Mouse (Mus musculus) layer of hippocampus, postnatal 10 days (tissue): Measurements from ENCODE around the gene Gjb3. TPM values are rescaled to one million over a fixed set of nuclear protein-coding genes. Genes with fewer than 3 reads are reported as not detected.

Experiments used
- DNase-seq, 2 experiments: peaks; one replicate each; pipeline ENCODE4 v3.0.0; 2021; ENCODE audit warnings: low spot score in 2 of 2
- total RNA-seq, 2 experiments: library from RNA; stranded (reverse); gene quantifications; 2 replicates each; pipeline ENCODE4 v1.2.3; 2021

Gene Gjb3
- total RNA-seq, 2 experiments from 2014 or later = 0.64 to 0.80 TPM

GRCm38 (mm10) chr4:127337668-127338067, 7.0 kb upstream of the Gjb3 start:
- no peak for DNase-seq

- DNase-seq = no peak
Measured at GRCm38 (mm10) chr4:127334870-127335504, 4.3 kb upstream of the Gjb3 start.

GRCm38 (mm10) chr4:127331171-127331570, 527 bp upstream of the Gjb3 start:
- DNase-seq = no peak

GRCm38 (mm10) chr4:127329751-127330150, 893 bp downstream of the Gjb3 start:
- no peak for DNase-seq

GRCm38 (mm10) chr4:127329046-127329445, 1.6 kb downstream of the Gjb3 start:
- no peak for DNase-seq

GRCm38 (mm10) chr4:127328378-127328777, 2.3 kb downstream of the Gjb3 start:
- DNase-seq = no peak

GRCm38 (mm10) chr4:127327749-127328148, 2.9 kb downstream of the Gjb3 start:
- no peak for DNase-seq

GRCm38 (mm10) chr4:127327258-127327657, 3.4 kb downstream of the Gjb3 start:
- DNase-seq = no peak

- no peak for DNase-seq
Measured at GRCm38 (mm10) chr4:127325276-127325675, 5.4 kb downstream of the Gjb3 start.

- peak; percentile 86 to 90 for DNase-seq
Measured at GRCm38 (mm10) chr4:127324759-127325158, 5.9 kb downstream of the Gjb3 start.

GRCm38 (mm10) chr4:127324296-127324695, 6.3 kb downstream of the Gjb3 start:
- DNase-seq = no peak

- no peak for DNase-seq
Measured at GRCm38 (mm10) chr4:127323651-127324050, 7.0 kb downstream of the Gjb3 start.

GRCm38 (mm10) chr4:127319613-127320012, 11.0 kb downstream of the Gjb3 start:
- DNase-seq = peak; percentile 75 to 79

GRCm38 (mm10) chr4:127317143-127317542, 13.5 kb downstream of the Gjb3 start:
- DNase-seq = no peak

- DNase-seq = no peak
Measured at GRCm38 (mm10) chr4:127315753-127316152, 14.9 kb downstream of the Gjb3 start.

- no peak for DNase-seq
Measured at GRCm38 (mm10) chr4:127314585-127314984, 16.1 kb downstream of the Gjb3 start.

- DNase-seq = peak; percentile 59 to 72
Measured at GRCm38 (mm10) chr4:127313861-127314260, 16.8 kb downstream of the Gjb3 start, which contains the start of gene Gja4. Gene Gja4 (minus strand): TSS chr4:127314039.

- DNase-seq = no peak
Measured at GRCm38 (mm10) chr4:127312349-127312748, 18.3 kb downstream of the Gjb3 start.

GRCm38 (mm10) chr4:127311561-127311960, 19.1 kb downstream of the Gjb3 start:
- DNase-seq = no peak

GRCm38 (mm10) chr4:127306915-127307314, 23.7 kb downstream of the Gjb3 start:
- no peak for DNase-seq

- DNase-seq = no peak
Measured at GRCm38 (mm10) chr4:127303796-127304195, 26.8 kb downstream of the Gjb3 start.

- no peak for DNase-seq
Measured at GRCm38 (mm10) chr4:127300503-127300902, 30.1 kb downstream of the Gjb3 start.

- no peak for DNase-seq
Measured at GRCm38 (mm10) chr4:127292631-127293030, 38.0 kb downstream of the Gjb3 start.
